Mouse (Mus musculus): ENCODE data around the gene Dynll2. TPM values are rescaled to one million over a fixed set of nuclear protein-coding genes. Genes with fewer than 3 reads are reported as not detected.

Dynll2 gene
- polyA plus RNA-seq (2012; rRNA removed) = 91.2 and 105 TPM in 2 replicates

DNA sequence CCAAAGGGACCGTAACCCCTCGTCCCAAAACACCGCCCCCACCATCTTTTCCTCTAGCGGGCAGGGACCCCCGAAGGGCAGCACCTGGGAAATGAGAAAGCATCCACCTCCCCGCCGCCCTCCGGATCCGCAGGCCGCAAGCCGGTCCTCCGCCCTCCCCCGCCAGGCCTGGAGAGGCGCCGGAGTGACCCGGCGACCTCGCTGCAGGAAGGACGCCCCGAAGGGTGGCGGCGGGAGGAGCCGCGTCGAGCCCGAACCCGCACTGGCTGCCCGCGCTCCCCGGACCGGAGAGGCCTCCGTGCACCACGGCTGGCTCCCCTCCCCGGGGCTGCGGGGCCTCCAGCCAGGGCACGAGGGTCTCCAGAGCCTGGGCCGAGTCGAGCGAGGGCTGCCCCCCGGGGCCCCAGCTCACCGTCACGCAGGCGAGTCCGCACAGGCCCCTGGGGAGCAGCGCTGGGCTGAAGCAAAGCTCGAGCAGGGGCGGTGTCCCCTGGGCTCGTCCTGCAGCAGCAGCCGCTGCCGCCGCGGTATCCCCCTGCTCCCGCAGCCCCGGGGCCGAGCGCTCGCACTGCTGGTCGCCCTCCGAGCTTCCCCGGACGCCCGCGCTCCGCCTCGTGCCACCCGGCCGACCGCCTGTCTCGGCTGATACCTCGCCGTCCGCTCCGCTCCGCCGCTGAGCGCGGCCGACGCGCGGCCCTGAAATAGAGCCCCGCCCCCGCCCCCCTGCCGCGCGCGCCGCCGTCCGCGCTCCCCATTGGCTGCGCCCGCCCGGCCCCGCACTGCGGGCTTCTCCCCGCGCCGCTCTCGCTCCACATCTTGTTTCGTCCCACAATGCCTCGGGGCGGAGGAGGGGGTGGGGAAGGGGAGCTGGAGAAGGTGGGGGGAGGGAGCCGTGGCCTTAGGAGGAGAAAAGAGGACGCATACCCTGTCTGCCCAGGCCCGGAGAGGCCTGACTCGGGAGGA, at the start of gene Dynll2:
TSS of gene Dynll2 (minus strand) at position 703 of the 963 bp plus-strand sequence.
- TF ChIP-seq POLR2A (IDR thresholded peaks at IDR 0.05; ENCODE audit: borderline replicate concordance, extremely low read depth, low read depth, low read length) = peak; percentile 61; the same call in 1 of the 2 replicates
- TF ChIP-seq CTCF (IDR thresholded peaks at IDR 0.05; ENCODE audit: insufficient read depth, low read length) = no peak
- peak within 1 kb of the TSS; percentile 92 for H3K4me3 ChIP-seq (replicated peaks; ENCODE audit: extremely low read depth, low read depth, low read length)
- DNase-seq = peak; percentile 78
- WGBS = under 1% methylated on average over 106 of the region's 107 CpGs
- peaks cover 5% of the 10 kb centered on the region for H3K4me1 ChIP-seq (ENCODE audit: control insufficient read depth, insufficient read depth, low read length)

- DNase-seq = no peak
- 69% methylated on average over 10 of the region's 10 CpGs for WGBS
- TF ChIP-seq CTCF (IDR thresholded peaks at IDR 0.05; ENCODE audit: insufficient read depth, low read length) (no peak), POLR2A (IDR thresholded peaks at IDR 0.05; ENCODE audit: borderline replicate concordance, extremely low read depth, low read depth, low read length) (no peak)
- Histone ChIP-seq H3K4me3 (replicated peaks; ENCODE audit: extremely low read depth, low read depth, low read length) (no peak overlapping the region), H3K4me1 (ENCODE audit: control insufficient read depth, insufficient read depth, low read length) (no peaks in the 10 kb centered on the region)
These were observed 49.5 kb upstream of the Dynll2 start for GRCm38 (mm10) chr11:88036761-88037251.

DNA sequence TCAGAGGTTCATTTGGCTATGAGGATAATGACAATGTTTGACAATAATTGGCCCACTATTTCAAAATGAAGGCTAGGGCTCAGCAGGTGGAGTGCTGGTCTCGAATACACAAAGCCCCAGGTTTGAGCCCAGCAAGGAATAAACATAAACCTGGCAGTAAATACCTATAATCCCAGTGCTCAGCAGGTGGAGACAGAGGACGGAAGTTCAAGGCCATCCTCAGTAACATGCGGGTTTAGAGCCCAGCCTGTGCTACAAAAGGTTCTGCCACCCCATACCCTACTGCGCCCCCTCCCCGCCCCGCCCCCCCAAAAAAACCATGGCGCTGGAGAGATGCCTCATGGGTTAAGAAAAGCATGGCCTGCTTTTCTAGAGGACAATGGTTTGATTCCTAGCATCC, 48.6 kb upstream of the Dynll2 start:
- no peak for TF ChIP-seq POLR2A (IDR thresholded peaks at IDR 0.05; ENCODE audit: borderline replicate concordance, extremely low read depth, low read depth, low read length)
- no peak for TF ChIP-seq CTCF (IDR thresholded peaks at IDR 0.05; ENCODE audit: insufficient read depth, low read length)
- Histone ChIP-seq H3K4me3 (replicated peaks; ENCODE audit: extremely low read depth, low read depth, low read length) (no peak overlapping the region), H3K4me1 (ENCODE audit: control insufficient read depth, insufficient read depth, low read length) (no peaks in the 10 kb centered on the region)
- no peak for DNase-seq
- WGBS = 82% methylated on average over 7 of the region's 7 CpGs

- TF ChIP-seq POLR2A (IDR thresholded peaks at IDR 0.05; ENCODE audit: borderline replicate concordance, extremely low read depth, low read depth, low read length) (no peak), CTCF (IDR thresholded peaks at IDR 0.05; ENCODE audit: insufficient read depth, low read length) (no peak)
- Histone ChIP-seq H3K4me3 (replicated peaks; ENCODE audit: extremely low read depth, low read depth, low read length) (no peak overlapping the region), H3K4me1 (ENCODE audit: control insufficient read depth, insufficient read depth, low read length) (no peaks in the 10 kb centered on the region)
- DNase-seq = no peak
- WGBS = 93% methylated on average over 5 of the region's 5 CpGs
These were observed 44.4 kb upstream of the Dynll2 start for GRCm38 (mm10) chr11:88031753-88032152.

GRCm38 (mm10) chr11:88030836-88031235, 43.5 kb upstream of the Dynll2 start:
- no peak overlapping the region for H3K4me3 ChIP-seq (replicated peaks; ENCODE audit: extremely low read depth, low read depth, low read length)
- 46% methylated on average over 2 of the region's 2 CpGs for WGBS
- DNase-seq = no peak
- no peaks in the 10 kb centered on the region for H3K4me1 ChIP-seq (ENCODE audit: control insufficient read depth, insufficient read depth, low read length)
- TF ChIP-seq POLR2A (IDR thresholded peaks at IDR 0.05; ENCODE audit: borderline replicate concordance, extremely low read depth, low read depth, low read length) = no peak
- TF ChIP-seq CTCF (IDR thresholded peaks at IDR 0.05; ENCODE audit: insufficient read depth, low read length) = no peak

GRCm38 (mm10) chr11:88030219-88030618, 42.9 kb upstream of the Dynll2 start:
- TF ChIP-seq CTCF (IDR thresholded peaks at IDR 0.05; ENCODE audit: insufficient read depth, low read length) (no peak), POLR2A (IDR thresholded peaks at IDR 0.05; ENCODE audit: borderline replicate concordance, extremely low read depth, low read depth, low read length) (no peak)
- no peak for DNase-seq
- no peak overlapping the region for H3K4me3 ChIP-seq (replicated peaks; ENCODE audit: extremely low read depth, low read depth, low read length)
- WGBS = 74% methylated on average over 7 of the region's 7 CpGs
- H3K4me1 ChIP-seq (ENCODE audit: control insufficient read depth, insufficient read depth, low read length) = no peaks in the 10 kb centered on the region

DNA sequence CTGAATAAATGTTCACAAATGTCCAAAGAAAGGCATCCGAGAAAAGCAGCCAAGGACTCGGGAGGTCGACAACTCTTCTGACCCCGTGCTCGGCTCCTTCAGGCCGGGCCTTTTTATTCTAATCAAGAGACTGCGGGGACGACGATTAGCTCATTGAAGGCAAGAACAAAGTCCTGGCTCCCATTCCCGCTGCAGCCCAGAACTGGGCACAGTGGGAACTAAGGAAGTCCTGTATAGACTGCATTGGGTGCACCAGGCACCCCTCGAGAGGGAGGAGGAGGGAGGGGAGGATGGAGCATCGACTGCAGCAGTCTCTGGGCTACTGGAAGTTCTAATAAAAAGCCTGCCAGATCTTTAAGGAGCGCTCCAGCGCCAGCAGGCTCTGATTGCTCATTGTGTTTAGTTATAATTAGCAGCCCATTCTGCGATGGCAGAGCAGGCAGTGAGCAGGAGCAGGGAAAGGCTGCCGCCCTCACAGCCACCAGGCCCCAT, 40.9 kb upstream of the Dynll2 start:
- TF ChIP-seq CTCF (IDR thresholded peaks at IDR 0.05; ENCODE audit: insufficient read depth, low read length) = no peak
- Histone ChIP-seq H3K4me1 (ENCODE audit: control insufficient read depth, insufficient read depth, low read length) (no peaks in the 10 kb centered on the region), H3K4me3 (replicated peaks; ENCODE audit: extremely low read depth, low read depth, low read length) (no peak overlapping the region)
- no peak for DNase-seq
- WGBS = 48% methylated on average over 16 of the region's 16 CpGs

GRCm38 (mm10) chr11:88027391-88028035, 40.2 kb upstream of the Dynll2 start:
- 80% methylated on average over 9 of the region's 9 CpGs for WGBS
- DNase-seq = no peak
- no peak overlapping the region for H3K4me3 ChIP-seq (replicated peaks; ENCODE audit: extremely low read depth, low read depth, low read length)
- no peaks in the 10 kb centered on the region for H3K4me1 ChIP-seq (ENCODE audit: control insufficient read depth, insufficient read depth, low read length)
- no peak for TF ChIP-seq CTCF (IDR thresholded peaks at IDR 0.05; ENCODE audit: insufficient read depth, low read length)
- no peak for TF ChIP-seq POLR2A (IDR thresholded peaks at IDR 0.05; ENCODE audit: borderline replicate concordance, extremely low read depth, low read depth, low read length)

- TF ChIP-seq CTCF (IDR thresholded peaks at IDR 0.05; ENCODE audit: insufficient read depth, low read length) = no peak
- no peak for TF ChIP-seq POLR2A (IDR thresholded peaks at IDR 0.05; ENCODE audit: borderline replicate concordance, extremely low read depth, low read depth, low read length)
- WGBS = 75% methylated on average over 2 of the region's 2 CpGs
- Histone ChIP-seq H3K4me1 (ENCODE audit: control insufficient read depth, insufficient read depth, low read length) (no peaks in the 10 kb centered on the region), H3K4me3 (replicated peaks; ENCODE audit: extremely low read depth, low read depth, low read length) (no peak overlapping the region)
- DNase-seq = no peak
These were observed 36.6 kb upstream of the Dynll2 start for GRCm38 (mm10) chr11:88023933-88024332.

Data from lung, adult 2 months (tissue).